Mouse (Mus musculus) MEL (cell line): Measurements from ENCODE around the gene Dgkz. TPM values are rescaled to one million over a fixed set of nuclear protein-coding genes. Genes with fewer than 3 reads are reported as not detected.

Experiments
- DNase-seq: peaks from one replicate; pipeline ENCODE4 v3.0.0; 2011; ENCODE audit warnings: low read depth, low spot score
- H3K27ac ChIP-seq: 2 replicates; pipeline ENCODE4 v1.5.1; 2012; ENCODE audit warnings: low read depth, mild to moderate bottlenecking, control low read depth, low read length, moderate library complexity; ENCODE audit not compliant: control insufficient read depth
- H3K27me3 ChIP-seq, 2 experiments: fragments of 150-350 bp in 1 of 2; sonication (generic) in 1 of 2; 2 replicates each; pipeline ENCODE4 v1.6.1; 2012; ENCODE audit warnings: low read length in 2 of 2, mild to moderate bottlenecking in 2 of 2, improper control_type of control experiment in 1 of 2, moderate library complexity in 1 of 2; ENCODE audit not compliant: insufficient read depth in 2 of 2, control insufficient read depth in 1 of 2
- H3K36me3 ChIP-seq, 2 experiments: 2 replicates each; pipeline ENCODE4 v1.6.1; 2012 to 2014; ENCODE audit warnings: low read length in 2 of 2, improper control_type of control experiment in 1 of 2, inconsistent platforms in 1 of 2, mild to moderate bottlenecking in 1 of 2; ENCODE audit not compliant: insufficient read depth in 2 of 2, control insufficient read depth in 1 of 2
- H3K4me1 ChIP-seq, 2 experiments: fragments of 150-350 bp in 1 of 2; sonication (generic) in 1 of 2; 2 replicates each; pipeline ENCODE4 v1.6.1; 2012; ENCODE audit warnings: low read length in 2 of 2, improper control_type of control experiment in 1 of 2, mild to moderate bottlenecking in 1 of 2; ENCODE audit not compliant: insufficient read depth in 2 of 2, control insufficient read depth in 1 of 2
- H3K4me3 ChIP-seq, 2 experiments: fragments of 150-350 bp in 1 of 2; sonication (generic) in 1 of 2; 2 replicates each; pipeline ENCODE4 v1.5.1; 2012; ENCODE audit warnings: low read depth in 2 of 2, low read length in 2 of 2, mild to moderate bottlenecking in 2 of 2, moderate library complexity in 2 of 2, control low read depth in 1 of 2, improper control_type of control experiment in 1 of 2; ENCODE audit not compliant: control insufficient read depth in 1 of 2, insufficient read depth in 1 of 2
- H3K79me2 ChIP-seq: 2 replicates; pipeline ENCODE4 v1.6.1; 2012; ENCODE audit warnings: mild to moderate bottlenecking, low read length, moderate library complexity; ENCODE audit not compliant: control insufficient read depth, poor library complexity, insufficient read depth
- H3K9ac ChIP-seq: 2 replicates; pipeline ENCODE4 v1.6.1; 2012; ENCODE audit warnings: low read depth, mild to moderate bottlenecking, control low read depth, low read length, moderate library complexity; ENCODE audit not compliant: control insufficient read depth, poor library complexity, severe bottlenecking
- H3K9me3 ChIP-seq: fragments of 150-350 bp; sonication (generic); replicated peaks from 2 replicates; pipeline ENCODE4 v1.6.1; 2012; ENCODE audit warnings: mild to moderate bottlenecking, low read length, improper control_type of control experiment, moderate library complexity; ENCODE audit not compliant: insufficient read depth
- CHD2 ChIP-seq: IDR thresholded peaks from 2 replicates; pipeline ENCODE4 v1.6.1; 2011; ENCODE audit warnings: low read length, improper control_type of control experiment
- ELF1 ChIP-seq: IDR thresholded peaks from 2 replicates; pipeline ENCODE4 v1.6.1; 2014; ENCODE audit warnings: low read depth, mild to moderate bottlenecking, inconsistent platforms, low read length, improper control_type of control experiment, moderate library complexity
- EP300 ChIP-seq, 2 experiments: IDR thresholded peaks; 2 replicates each; pipeline ENCODE4 v1.6.1; 2011; ENCODE audit warnings: improper control_type of control experiment in 2 of 2, low read length in 2 of 2, low read depth in 1 of 2, mild to moderate bottlenecking in 1 of 2
- ETS1 ChIP-seq: IDR thresholded peaks from 2 replicates; pipeline ENCODE4 v1.6.1; 2012; ENCODE audit warnings: low read depth, mild to moderate bottlenecking, inconsistent platforms, low read length, improper control_type of control experiment, moderate library complexity
- GABPA ChIP-seq: IDR thresholded peaks from 2 replicates; pipeline ENCODE4 v1.6.1; 2012; ENCODE audit warnings: low read depth, mild to moderate bottlenecking, inconsistent platforms, low read length, improper control_type of control experiment, moderate library complexity
- HCFC1 ChIP-seq: IDR thresholded peaks from 2 replicates; pipeline ENCODE4 v1.6.1; 2012; ENCODE audit warnings: low read depth, mild to moderate bottlenecking, inconsistent platforms, low read length, improper control_type of control experiment, moderate library complexity
- KAT2A ChIP-seq: conservative IDR thresholded peaks from 2 replicates; pipeline ENCODE4 v1.6.1; 2012; ENCODE audit warnings: low read depth, low read length, improper control_type of control experiment, inconsistent platforms
- MAFK ChIP-seq: IDR thresholded peaks from 2 replicates; pipeline ENCODE4 v1.6.1; 2011; ENCODE audit warnings: low read depth, mild to moderate bottlenecking, low read length, improper control_type of control experiment, borderline replicate concordance
- MAX ChIP-seq: IDR thresholded peaks from 2 replicates; pipeline ENCODE4 v1.6.1; 2011; ENCODE audit warnings: low read length, improper control_type of control experiment
- MAZ ChIP-seq: IDR thresholded peaks from 2 replicates; pipeline ENCODE4 v1.6.1; 2012; ENCODE audit warnings: low read depth, mild to moderate bottlenecking, inconsistent platforms, low read length, improper control_type of control experiment
- MEF2A ChIP-seq: IDR thresholded peaks from 2 replicates; pipeline ENCODE4 v1.6.1; 2014; ENCODE audit warnings: low read depth, mild to moderate bottlenecking, inconsistent platforms, low read length, improper control_type of control experiment; ENCODE audit not compliant: poor library complexity, insufficient replicate concordance, severe bottlenecking; ENCODE audit errors: extremely low read depth
- MXI1 ChIP-seq: IDR thresholded peaks from 2 replicates; pipeline ENCODE4 v1.6.1; 2011; ENCODE audit warnings: mild to moderate bottlenecking, low read depth, low read length, improper control_type of control experiment
- MYB ChIP-seq: IDR thresholded peaks from 2 replicates; pipeline ENCODE4 v1.6.1; 2011; ENCODE audit warnings: mild to moderate bottlenecking, low read depth, low read length, improper control_type of control experiment
- MYC ChIP-seq: IDR thresholded peaks from 2 replicates; pipeline ENCODE4 v1.6.1; 2011; ENCODE audit warnings: low read depth, mild to moderate bottlenecking, low read length, improper control_type of control experiment, moderate library complexity
- NELFE ChIP-seq: IDR thresholded peaks from 2 replicates; pipeline ENCODE4 v1.6.1; 2011; ENCODE audit warnings: low read depth, low read length, improper control_type of control experiment
- POLR2A ChIP-seq, 2 experiments: IDR thresholded peaks; 2 replicates each; pipeline ENCODE4 v1.6.1; 2011 to 2012; ENCODE audit warnings: low read length in 2 of 2, mild to moderate bottlenecking in 2 of 2, control low read depth in 1 of 2, improper control_type of control experiment in 1 of 2, low read depth in 1 of 2, moderate library complexity in 1 of 2; ENCODE audit not compliant: control insufficient read depth in 1 of 2, insufficient read depth in 1 of 2, poor library complexity in 1 of 2
- POLR2AphosphoS2 ChIP-seq: IDR thresholded peaks from 2 replicates; pipeline ENCODE4 v1.6.1; 2011; ENCODE audit warnings: low read length, improper control_type of control experiment
- POLR2AphosphoS5 ChIP-seq: IDR thresholded peaks from 2 replicates; pipeline ENCODE4 v1.6.1; 2012; ENCODE audit warnings: low read depth, borderline replicate concordance, mild to moderate bottlenecking, inconsistent platforms, low read length, moderate library complexity, mixed read lengths
- RAD21 ChIP-seq: IDR thresholded peaks from 2 replicates; pipeline ENCODE4 v1.6.1; 2011; ENCODE audit warnings: mild to moderate bottlenecking, low read depth, low read length, improper control_type of control experiment
- RCOR1 ChIP-seq: IDR thresholded peaks from 2 replicates; pipeline ENCODE4 v1.6.1; 2012; ENCODE audit warnings: low read depth, mild to moderate bottlenecking, inconsistent platforms, low read length, improper control_type of control experiment
- SIN3A ChIP-seq: IDR thresholded peaks from 2 replicates; pipeline ENCODE4 v1.6.1; 2012; ENCODE audit warnings: low read length, improper control_type of control experiment, inconsistent platforms
- TAL1 ChIP-seq: IDR thresholded peaks from 2 replicates; pipeline ENCODE4 v1.6.1; 2012; ENCODE audit warnings: mild to moderate bottlenecking, inconsistent platforms, low read length, moderate library complexity, mixed read lengths
- TCF12 ChIP-seq: IDR thresholded peaks from 2 replicates; pipeline ENCODE4 v1.6.1; 2014; ENCODE audit warnings: low read depth, mild to moderate bottlenecking, inconsistent platforms, low read length, improper control_type of control experiment, moderate library complexity
- UBTF ChIP-seq: IDR thresholded peaks from 2 replicates; pipeline ENCODE4 v1.6.1; 2012; ENCODE audit warnings: low read depth, mild to moderate bottlenecking, inconsistent platforms, low read length, improper control_type of control experiment, moderate library complexity, borderline replicate concordance; ENCODE audit not compliant: insufficient read depth
- USF1 ChIP-seq: IDR thresholded peaks from 2 replicates; pipeline ENCODE4 v1.6.1; 2014; ENCODE audit warnings: low read depth, mild to moderate bottlenecking, inconsistent platforms, low read length, improper control_type of control experiment, moderate library complexity
- USF2 ChIP-seq, 2 experiments: IDR thresholded peaks; 2 replicates each; pipeline ENCODE4 v1.6.1; 2011 to 2012; ENCODE audit warnings: improper control_type of control experiment in 2 of 2, low read length in 2 of 2, borderline replicate concordance in 1 of 2, inconsistent platforms in 1 of 2, low read depth in 1 of 2, mild to moderate bottlenecking in 1 of 2; ENCODE audit not compliant: insufficient read depth in 1 of 2
- ZC3H11A ChIP-seq: IDR thresholded peaks from 2 replicates; pipeline ENCODE4 v1.6.1; 2012; ENCODE audit warnings: low read depth, mild to moderate bottlenecking, inconsistent platforms, low read length, improper control_type of control experiment
- ZKSCAN1 ChIP-seq: IDR thresholded peaks from 2 replicates; pipeline ENCODE4 v1.6.1; 2012; ENCODE audit warnings: low read depth, mild to moderate bottlenecking, inconsistent platforms, low read length, improper control_type of control experiment, moderate library complexity
- ZMIZ1 ChIP-seq: IDR thresholded peaks from 2 replicates; pipeline ENCODE4 v1.6.1; 2012; ENCODE audit warnings: low read depth, mild to moderate bottlenecking, inconsistent platforms, low read length, improper control_type of control experiment, moderate library complexity
- polyA plus RNA-seq, 2 experiments: library from polyadenylated mRNA; stranded (reverse) in 1 of 2; unstranded in 1 of 2; fragments of >175 nt in 1 of 2; fragments of >200 nt in 1 of 2; gene quantifications; 2 replicates each; pipeline versions ENCODE4 v1.2.1 to v1.2.4; 2012; ENCODE audit warnings: low replicate concordance in 2 of 2, low read depth in 1 of 2; ENCODE audit not compliant: insufficient read length in 2 of 2, insufficient read depth in 1 of 2, missing spikeins in 1 of 2
- total RNA-seq: library from RNA; depleted of rRNA; stranded (reverse); fragments of 300-350 nt; gene quantifications from 2 replicates; pipeline ENCODE4 v1.2.3, GENCODE M21; 2012

Dgkz gene
- total and polyA plus RNA-seq, 3 experiments: 65.6 to 165 TPM; not detected in 1

DNA sequence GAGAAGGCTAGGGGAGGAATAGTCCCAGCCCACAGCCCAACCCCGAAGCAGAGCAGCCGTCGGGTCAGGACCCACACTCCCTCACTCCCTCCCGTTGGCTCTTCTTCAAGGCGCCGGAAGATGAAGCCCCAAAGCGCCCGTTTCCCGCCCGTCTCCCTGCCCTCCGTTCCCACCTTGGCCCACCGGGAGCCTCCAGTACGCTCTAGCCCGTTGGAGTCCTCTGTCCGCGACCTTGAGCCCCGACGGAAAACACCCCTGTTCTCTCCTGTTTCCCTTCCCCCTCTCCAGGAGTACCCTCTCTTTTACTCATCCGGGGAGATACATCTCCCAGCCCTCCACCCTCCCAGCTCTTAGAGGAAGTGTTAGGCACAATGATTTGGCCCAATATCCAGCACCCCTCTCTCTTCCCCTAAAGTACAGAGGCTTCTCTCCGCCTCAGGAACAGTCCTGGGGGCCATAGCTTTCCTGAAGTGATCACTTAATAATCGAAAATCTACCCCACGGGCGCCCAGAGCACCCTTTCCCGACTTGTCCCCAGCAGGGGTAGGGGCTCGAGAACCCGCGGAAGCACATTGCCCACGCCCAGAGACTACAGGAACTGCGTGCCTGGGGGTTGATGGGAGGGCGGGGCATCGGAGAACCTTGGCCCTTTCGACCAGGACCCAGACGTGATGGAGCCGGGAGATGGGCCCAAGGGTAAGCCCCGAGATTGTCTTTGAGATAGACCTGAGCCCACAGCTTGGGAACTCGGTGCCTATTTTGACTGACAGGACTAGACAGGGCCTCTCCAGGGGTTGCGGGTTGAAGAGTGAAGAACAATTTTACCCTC lies 52.9 kb downstream of the Dgkz start (continued):
- no peak for TF ChIP-seq USF2 (IDR thresholded peaks at IDR 0.05; ENCODE audit: borderline replicate concordance in 1 of 2, insufficient read depth in 1 of 2, low read depth in 1 of 2, low read length in 2 of 2)
- peak; percentile 48 to 83; a peak in 3 of 4 replicates for TF ChIP-seq POLR2A (IDR thresholded peaks at IDR 0.05; ENCODE audit: control insufficient read depth in 1 of 2, insufficient read depth in 1 of 2, low read depth in 1 of 2, low read length in 2 of 2, poor library complexity in 1 of 2)
- 0 out of 2 replicates have a peak, but pooled peaks have one; percentile 18 for TF ChIP-seq ETS1

DNA sequence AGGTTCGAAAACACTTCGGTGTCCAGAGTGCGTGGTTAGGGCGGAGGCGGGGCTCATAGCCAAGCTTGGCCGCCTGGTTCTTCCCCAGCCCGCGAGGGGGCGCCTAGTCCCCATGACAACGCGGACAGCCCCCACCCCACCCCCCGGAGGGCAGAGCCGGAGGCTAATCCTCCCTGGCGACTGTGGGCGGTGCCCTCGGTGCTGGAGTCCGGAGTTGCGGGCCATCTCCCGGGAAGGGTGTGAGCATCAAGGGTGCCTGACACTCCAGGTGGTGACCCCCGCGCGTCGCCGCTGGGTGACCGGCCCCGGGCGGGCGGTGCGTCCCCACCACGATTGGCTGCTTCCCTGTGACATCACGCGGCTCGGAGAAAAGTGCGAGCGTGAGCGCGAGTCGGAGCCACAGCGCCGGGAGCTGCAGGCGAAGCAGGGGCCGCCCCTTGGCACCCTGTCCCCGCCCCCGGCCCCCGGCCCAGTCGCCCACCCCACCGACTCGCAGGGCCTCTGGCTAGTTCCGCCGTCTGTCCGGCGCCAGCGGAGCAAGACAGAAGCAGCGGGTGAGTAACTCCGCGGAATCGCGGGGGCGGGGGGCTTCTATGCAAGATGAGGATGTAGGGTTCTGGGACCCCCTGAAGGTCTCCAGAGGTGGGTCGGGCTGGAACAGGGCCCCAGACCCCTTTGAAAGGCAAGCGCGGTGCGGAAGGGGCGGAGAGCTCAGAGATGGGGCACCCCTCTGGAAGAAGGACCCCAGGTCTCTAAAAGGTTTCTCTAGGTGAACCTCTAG lies 53.7 kb downstream of the Dgkz start:
- H3K27me3 ChIP-seq: no peaks in the 10 kb centered on the region
- peak overlapping the region; percentile 85 for H3K9ac ChIP-seq
- peaks cover 6 to 24% of the 10 kb centered on the region in 2 experiments for H3K4me1 ChIP-seq
- peak overlapping the region; percentile 84 for H3K27ac ChIP-seq
- H3K79me2 ChIP-seq: peaks cover 34% of the 10 kb centered on the region
- peak overlapping the region; percentile 70 to 75 for H3K4me3 ChIP-seq
- H3K36me3 ChIP-seq: peaks cover 0 to 10% of the 10 kb centered on the region in 2 experiments; a peak in 2 of 4 replicates
- DNase-seq: peak; percentile 86
- no peaks in the 10 kb centered on the region for H3K9me3 ChIP-seq
- TF ChIP-seq POLR2AphosphoS2 (no peak), MYC (0 out of 2 replicates have a peak, but pooled peaks have one; percentile 2), UBTF (no peak), MEF2A (no peak), TAL1 (no peak), GABPA (no peak), SIN3A (peak; percentile 67), MAZ (peak; percentile 93), USF1 (no peak), RCOR1 (0 out of 2 replicates have a peak, but pooled peaks have one; percentile 8), ETS1 (no peak), ZKSCAN1 (no peak), POLR2AphosphoS5 (no peak), USF2 (IDR thresholded peaks at IDR 0.05; ENCODE audit: borderline replicate concordance in 1 of 2, insufficient read depth in 1 of 2, low read depth in 1 of 2, low read length in 2 of 2) (no peak), RAD21 (no peak; the same call in 1 of the 2 replicates), EP300 (IDR thresholded peaks at IDR 0.05; ENCODE audit: low read depth in 1 of 2, low read length in 2 of 2) (0 out of 4 replicates have a peak, but pooled peaks of 1 of the 2 experiments have one; percentile 0), MXI1 (peak; percentile 46; the same call in 1 of the 2 replicates), TCF12 (no peak), MAFK (no peak), KAT2A (no peak), HCFC1 (peak; percentile 45; the same call in 1 of the 2 replicates), NELFE (peak; percentile 36), POLR2A (IDR thresholded peaks at IDR 0.05; ENCODE audit: control insufficient read depth in 1 of 2, insufficient read depth in 1 of 2, low read depth in 1 of 2, low read length in 2 of 2, poor library complexity in 1 of 2) (peak in 1 of 2 experiments; percentile 39; a peak in 1 of 4 replicates), ZC3H11A (no peak), ZMIZ1 (peak; percentile 62; the same call in 1 of the 2 replicates), MYB (no peak), MAX (peak; percentile 33; the same call in 1 of the 2 replicates), CHD2 (no peak), ELF1 (no peak)
